10 mouse cellular contexts compared by ENCODE assay signal in genomic region chr12:52381968-52382325, GRCm38 (mm10).
DNase-seq lines count a peak whose midpoint lies in the region; ATAC-seq and TF ChIP-seq lines count a peak whose summit lies in the region.
"Had no signal": no experiment of that assay in that cellular context is flagged by ENCODE, and none has a peak within 500 bp of the region (broad histone marks: within the 10 kb centered on the region; RNA-seq: fewer than 3 reads in every experiment).

No protein-coding gene starts in this region.

- TF ChIP-seq CTCF in gastrocnemius, adult 2 months (IDR thresholded peaks at IDR 0.05) = no peak

- H3K36me3 ChIP-seq in kidney, embryonic 14.5 days (ENCODE audit: control insufficient read depth, insufficient read depth, low read length) = no peaks in the 10 kb centered on the region
- H3K36me3 ChIP-seq in embryonic facial prominence, embryonic 12.5 days = no peaks in the 10 kb centered on the region
- no peaks in the 10 kb centered on the region for H3K36me3 ChIP-seq in hindbrain, embryonic 12.5 days
- H3K36me3 ChIP-seq in midbrain, embryonic 14.5 days (ENCODE audit: control insufficient read depth, insufficient read depth, low read length) = no peaks in the 10 kb centered on the region

- no peak for DNase-seq in kidney, adult 8-10 months
- DNase-seq in midbrain, embryonic 14.5 days = no peak
- DNase-seq in spleen, postnatal 10 days (ENCODE audit: low spot score in 2 of 2) = no peak
- DNase-seq in gastrocnemius, adult 2 months = no peak
- DNase-seq: heart, adult 18-20 months; kidney, postnatal 10 days had no signal

- peak overlapping the region; percentile 1; the same call in 1 of the 2 replicates for H3K27ac ChIP-seq in kidney, embryonic 14.5 days (ENCODE audit: low read depth, low read length)
- peak overlapping the region; percentile 79 for H3K27ac ChIP-seq in embryonic facial prominence, embryonic 12.5 days
- H3K27ac ChIP-seq in hindbrain, embryonic 12.5 days = peak overlapping the region; percentile 85
- peak overlapping the region; percentile 60; the same call in 1 of the 2 replicates for H3K27ac ChIP-seq in midbrain, embryonic 14.5 days (replicated peaks; ENCODE audit: low read depth, low read length)
- no peak overlapping the region for H3K27ac ChIP-seq in gastrocnemius, adult 2 months

- no peak overlapping the region for H3K4me2 ChIP-seq in kidney, embryonic 14.5 days (replicated peaks; ENCODE audit: low read depth, low read length)
- H3K4me2 ChIP-seq in embryonic facial prominence, embryonic 12.5 days (replicated peaks) = no peak overlapping the region
- H3K4me2 ChIP-seq in hindbrain, embryonic 12.5 days (replicated peaks) = peak overlapping the region; percentile 11; the same call in 1 of the 2 replicates
- no peak overlapping the region for H3K4me2 ChIP-seq in midbrain, embryonic 14.5 days (ENCODE audit: low read length)

- peaks cover 12% of the 10 kb centered on the region; the same call in 1 of the 2 replicates for H3K4me1 ChIP-seq in kidney, embryonic 14.5 days (ENCODE audit: control insufficient read depth, insufficient read depth, low read length)
- H3K4me1 ChIP-seq in embryonic facial prominence, embryonic 12.5 days = peaks cover 27% of the 10 kb centered on the region
- peaks cover 36% of the 10 kb centered on the region for H3K4me1 ChIP-seq in hindbrain, embryonic 12.5 days
- H3K4me1 ChIP-seq in midbrain, embryonic 14.5 days (ENCODE audit: control insufficient read depth, insufficient read depth, low read length) = peaks cover 22% of the 10 kb centered on the region

- H3K9ac ChIP-seq in kidney, embryonic 14.5 days (ENCODE audit: low read depth, low read length) = no peak overlapping the region
- H3K9ac ChIP-seq in embryonic facial prominence, embryonic 12.5 days = no peak overlapping the region
- no peak overlapping the region; the same call in 1 of the 2 replicates for H3K9ac ChIP-seq in hindbrain, embryonic 12.5 days
- H3K9ac ChIP-seq in midbrain, embryonic 14.5 days (replicated peaks; ENCODE audit: low read length) = 0 out of 2 replicates have a peak overlapping the region, but pooled peaks have one; percentile 21

- H3K27me3 ChIP-seq in kidney, embryonic 14.5 days (ENCODE audit: control insufficient read depth, insufficient read depth, low read length) = no peaks in the 10 kb centered on the region
- no peaks in the 10 kb centered on the region for H3K27me3 ChIP-seq in embryonic facial prominence, embryonic 12.5 days
- H3K27me3 ChIP-seq in hindbrain, embryonic 12.5 days = no peaks in the 10 kb centered on the region
- no peaks in the 10 kb centered on the region for H3K27me3 ChIP-seq in midbrain, embryonic 14.5 days (ENCODE audit: control insufficient read depth, insufficient read depth, low read length)

- no peak overlapping the region for H3K4me3 ChIP-seq in kidney, embryonic 14.5 days (ENCODE audit: low read length)
- no peak overlapping the region for H3K4me3 ChIP-seq in embryonic facial prominence, embryonic 12.5 days
- no peak overlapping the region for H3K4me3 ChIP-seq in hindbrain, embryonic 12.5 days
- H3K4me3 ChIP-seq in midbrain, embryonic 14.5 days (replicated peaks; ENCODE audit: low read depth, low read length) = no peak overlapping the region
- H3K4me3 ChIP-seq in gastrocnemius, adult 2 months = no peak overlapping the region

- intact Hi-C loops in gastrocnemius, adult 2 months (cut with DNase I) = no loop called here

- H3K9me3 ChIP-seq in kidney, embryonic 14.5 days (ENCODE audit: control insufficient read depth, low read length) = no peaks in the 10 kb centered on the region
- no peaks in the 10 kb centered on the region for H3K9me3 ChIP-seq in embryonic facial prominence, embryonic 12.5 days
- no peaks in the 10 kb centered on the region for H3K9me3 ChIP-seq in hindbrain, embryonic 12.5 days (replicated peaks)
- no peaks in the 10 kb centered on the region for H3K9me3 ChIP-seq in midbrain, embryonic 14.5 days (ENCODE audit: control insufficient read depth, low read length)

- WGBS in kidney, embryonic 14.5 days = 87% methylated on average over 1 of the region's 1 CpGs
- 78% methylated on average over 1 of the region's 1 CpGs for WGBS in embryonic facial prominence, embryonic 12.5 days
- 88% methylated on average over 1 of the region's 1 CpGs for WGBS in hindbrain, embryonic 12.5 days
- 61% methylated on average over 1 of the region's 1 CpGs for WGBS in midbrain, embryonic 14.5 days

- peak; percentile 16; the same call in 1 of the 2 replicates for ATAC-seq in kidney, embryonic 14.5 days (ENCODE audit: low FRiP score, low TSS enrichment)
- ATAC-seq in embryonic facial prominence, embryonic 12.5 days (ENCODE audit: insufficient number of reproducible peaks, insufficient read depth, low FRiP score, low TSS enrichment) = no peak
- no peak for ATAC-seq in hindbrain, embryonic 12.5 days (ENCODE audit: low FRiP score)
- peak; percentile 18; the same call in 1 of the 2 replicates for ATAC-seq in midbrain, embryonic 14.5 days (ENCODE audit: low FRiP score, low TSS enrichment)
- ATAC-seq in CD4-positive, CD25-positive, alpha-beta regulatory T cell, adult 4 months = no peak

Comparison
In these comparisons a context has a peak if more than half of its experiments do, and no peak if none do; other contexts are left out.
1. ATAC-seq: peak in kidney, embryonic 14.5 days (single experiment) and midbrain, embryonic 14.5 days (single experiment); none in embryonic facial prominence, embryonic 12.5 days (single experiment), hindbrain, embryonic 12.5 days (single experiment) and CD4-positive, CD25-positive, alpha-beta regulatory T cell, adult 4 months (single experiment).